Mouse (Mus musculus) cerebellum, adult 2 months (tissue): ENCODE data around the gene Raf1.

Source experiments
- CTCF ChIP-seq: fragments of 200-500 bp; IDR thresholded peaks from 2 replicates; pipeline ENCODE4 v1.5.1; 2011; ENCODE audit warnings: low read depth, mild to moderate bottlenecking, control low read depth, low read length, moderate library complexity, borderline replicate concordance; ENCODE audit not compliant: insufficient read depth
- POLR2A ChIP-seq: fragments of 200-500 bp; IDR thresholded peaks from 2 replicates; pipeline ENCODE4 v1.6.1; 2011; ENCODE audit warnings: low read length, control low read depth, borderline replicate concordance; ENCODE audit not compliant: insufficient read depth

DNA sequence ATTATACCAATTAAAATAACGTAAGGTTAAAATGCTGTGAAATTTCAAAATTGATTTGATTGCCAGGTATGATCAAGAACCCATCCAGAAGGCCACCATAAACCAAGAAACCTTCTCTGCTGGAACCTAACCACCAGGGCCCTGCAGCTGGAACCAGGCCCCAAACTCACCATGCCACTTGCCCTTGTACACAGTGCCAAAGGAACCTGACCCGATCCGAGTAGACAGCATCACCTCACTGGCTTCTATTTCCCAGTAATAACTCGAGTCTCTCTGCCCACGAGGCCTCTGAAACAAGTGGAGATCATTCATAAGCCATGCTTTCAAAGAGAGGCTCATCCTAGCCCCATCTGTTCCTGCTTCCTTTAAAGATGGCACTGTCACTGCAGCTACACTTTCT lies 50.3 kb downstream of the Raf1 start:
- TF ChIP-seq POLR2A: no peak
- no peak for TF ChIP-seq CTCF
